Mouse (Mus musculus) hindbrain, postnatal 0 days (tissue): ENCODE measurements at regions not wholly inside any gene's neighbourhood (a gene's known extent, or its start where the extent isn't known, plus 50 kb on each side); places are given as distances from the start of the nearest gene placed in this dataset.
A peak's percentile ranks its signal among the peaks of the same experiment; 100 is the strongest.

Experiments used
- ATAC-seq: fragments of 200-750 bp; cut with Nextera tagmentation; 2 replicates; pipeline ENCODE4 v1.8.0; 2017; ENCODE audit warnings: mild to moderate bottlenecking, moderate TSS enrichment, moderate library complexity
- DNase-seq: peaks from one replicate; pipeline ENCODE4 v3.0.0-alpha.2; 2015; ENCODE audit warnings: low spot score
- H3K27ac ChIP-seq: fragments of 300-500 bp; sonication (generic); 2 replicates; pipeline ENCODE4 v1.5.1; 2014; ENCODE audit warnings: mild to moderate bottlenecking
- H3K27me3 ChIP-seq: fragments of 300-500 bp; sonication (generic); 2 replicates; pipeline ENCODE4 v1.6.1; 2014; ENCODE audit warnings: low read length, mixed read lengths; ENCODE audit not compliant: insufficient read depth
- H3K36me3 ChIP-seq: fragments of 300-500 bp; sonication (generic); 2 replicates; pipeline ENCODE4 v1.6.1; 2014; ENCODE audit warnings: low read length, mixed read lengths; ENCODE audit not compliant: insufficient read depth
- H3K4me1 ChIP-seq: fragments of 300-500 bp; sonication (generic); 2 replicates; pipeline ENCODE4 v1.6.1; 2014; ENCODE audit warnings: antibody characterized with exemption, low read length, mixed read lengths; ENCODE audit not compliant: insufficient read depth
- H3K4me2 ChIP-seq: fragments of 300-500 bp; sonication (generic); 2 replicates; pipeline ENCODE4 v1.6.1; 2014; ENCODE audit warnings: low read depth, mild to moderate bottlenecking, low read length, moderate library complexity, mixed read lengths
- H3K4me3 ChIP-seq: fragments of 300-500 bp; sonication (generic); 2 replicates; pipeline ENCODE4 v1.5.1; 2014; ENCODE audit warnings: low read length
- H3K9ac ChIP-seq: fragments of 300-500 bp; sonication (generic); replicated peaks from 2 replicates; pipeline ENCODE4 v1.6.1; 2014; ENCODE audit warnings: mild to moderate bottlenecking, low read length, moderate library complexity, mixed read lengths
- H3K9me3 ChIP-seq: fragments of 300-500 bp; sonication (generic); 2 replicates; pipeline ENCODE4 v1.6.1; 2016; ENCODE audit warnings: low read length, mixed read lengths
- CTCF ChIP-seq: IDR thresholded peaks from 2 replicates; pipeline ENCODE4 v1.5.1; 2016; ENCODE audit warnings: antibody characterized with exemption, control low read depth, low read depth
- WGBS: fragments of 180-500 bp; shearing (Covaris S2); extraction: QIAGEN DNeasy Blood & Tissue Kit; methylation state at CpG from one replicate; pipeline ENCODE4 v1.1.7; 2014; 5-methylcytosine and 5-hydroxymethylcytosine counted together

GRCm38 (mm10) chr1:115127337-115127736, 557.2 kb upstream of the Cntnap5a start:
- Histone ChIP-seq H3K36me3 (no peaks in the 10 kb centered on the region), H3K27ac (no peak overlapping the region), H3K4me1 (no peaks in the 10 kb centered on the region), H3K4me2 (no peak overlapping the region), H3K4me3 (no peak overlapping the region), H3K9me3 (no peaks in the 10 kb centered on the region), H3K9ac (no peak overlapping the region), H3K27me3 (no peaks in the 10 kb centered on the region)
- no peak for ATAC-seq
- DNase-seq: no peak
- TF ChIP-seq CTCF: no peak
- WGBS: 19% methylated on average over 3 of the region's 3 CpGs

GRCm38 (mm10) chr1:115134298-115134697, 550.3 kb upstream of the Cntnap5a start:
- no peak overlapping the region for H3K4me3 ChIP-seq
- H3K4me1 ChIP-seq: no peaks in the 10 kb centered on the region
- no peak overlapping the region for H3K27ac ChIP-seq
- H3K9me3 ChIP-seq: no peaks in the 10 kb centered on the region
- DNase-seq (peak; percentile 3), ATAC-seq (no peak)
- H3K9ac ChIP-seq: no peak overlapping the region
- WGBS: 51% methylated on average over 1 of the region's 1 CpGs
- no peak overlapping the region for H3K4me2 ChIP-seq
- no peaks in the 10 kb centered on the region for H3K27me3 ChIP-seq
- TF ChIP-seq CTCF: no peak
- H3K36me3 ChIP-seq: no peaks in the 10 kb centered on the region

- Histone ChIP-seq H3K27me3 (no peaks in the 10 kb centered on the region), H3K27ac (no peak overlapping the region), H3K4me1 (no peaks in the 10 kb centered on the region), H3K36me3 (no peaks in the 10 kb centered on the region), H3K9me3 (no peaks in the 10 kb centered on the region), H3K9ac (no peak overlapping the region), H3K4me2 (no peak overlapping the region), H3K4me3 (no peak overlapping the region)
- DNase-seq (no peak), ATAC-seq (no peak)
- no peak for TF ChIP-seq CTCF
Measured at GRCm38 (mm10) chr1:115144568-115144967, 540.0 kb upstream of the Cntnap5a start.
